Mouse (Mus musculus): Measurements from ENCODE around the gene Nat8f7. TPM values are rescaled to one million over a fixed set of nuclear protein-coding genes. Genes with fewer than 3 reads are reported as not detected.
"Not testable (repeated sequence)": the region's sequence is repeated elsewhere in the genome, so short reads cannot be mapped to it uniquely, and the experiment has no call there.

The Nat8f7 gene
- total RNA-seq (2021) = under 1 TPM; 0.67 to 0.75 TPM
- long read RNA-seq, experiment 1, partial matches to known transcripts = 0 of 2 reads
- long read RNA-seq, experiment 1, other reads (novel, unspliced or antisense) = 1 of 2 reads
- long read RNA-seq, experiment 2 = 0 reads

DNA sequence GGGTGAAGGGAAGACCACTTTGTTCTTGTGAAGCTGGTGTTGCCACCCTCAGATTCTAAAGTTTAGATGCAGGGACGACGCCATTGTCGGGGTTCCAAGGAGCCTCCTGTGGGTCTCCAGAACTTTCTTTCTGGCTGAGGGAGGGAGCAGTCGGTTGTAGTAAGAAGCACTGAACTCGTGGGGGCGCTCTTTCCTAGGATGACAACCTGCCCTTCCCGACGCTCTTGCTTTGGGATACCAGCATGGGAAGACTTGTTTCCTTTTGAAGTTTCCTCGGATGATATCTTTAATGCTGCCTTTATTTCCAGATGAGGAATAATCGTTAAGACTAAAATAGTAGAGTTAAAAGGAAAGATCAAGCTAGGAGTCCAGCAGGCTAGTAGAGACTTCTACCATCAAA lies at the start of gene Nat8f7:
Gene Nat8f7, minus strand, starts transcription at position 101 of the 400 bp plus-strand sequence.
- not testable (repeated sequence) for DNase-seq

DNA sequence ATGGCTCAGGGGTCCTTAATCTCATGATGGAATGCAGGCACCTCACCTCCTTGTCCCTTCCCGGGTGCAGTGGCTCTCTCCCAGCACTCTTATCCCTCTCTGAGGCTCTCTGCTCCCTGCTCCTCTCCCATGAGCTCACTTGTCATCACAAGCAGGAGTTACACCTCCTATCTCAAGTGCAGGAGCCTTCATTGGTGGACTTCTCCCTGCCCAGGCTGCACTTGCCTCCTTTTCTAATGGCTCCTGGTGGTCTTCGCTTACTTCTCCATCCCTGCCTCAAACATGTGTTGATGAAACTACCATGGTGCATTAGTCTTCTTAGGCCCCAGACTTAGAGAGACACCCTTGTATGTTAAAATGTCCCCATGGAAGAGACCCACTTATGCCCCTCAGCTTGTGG lies 49.7 kb upstream of the Nat8f7 start:
- DNase-seq = not testable (repeated sequence)

DNA sequence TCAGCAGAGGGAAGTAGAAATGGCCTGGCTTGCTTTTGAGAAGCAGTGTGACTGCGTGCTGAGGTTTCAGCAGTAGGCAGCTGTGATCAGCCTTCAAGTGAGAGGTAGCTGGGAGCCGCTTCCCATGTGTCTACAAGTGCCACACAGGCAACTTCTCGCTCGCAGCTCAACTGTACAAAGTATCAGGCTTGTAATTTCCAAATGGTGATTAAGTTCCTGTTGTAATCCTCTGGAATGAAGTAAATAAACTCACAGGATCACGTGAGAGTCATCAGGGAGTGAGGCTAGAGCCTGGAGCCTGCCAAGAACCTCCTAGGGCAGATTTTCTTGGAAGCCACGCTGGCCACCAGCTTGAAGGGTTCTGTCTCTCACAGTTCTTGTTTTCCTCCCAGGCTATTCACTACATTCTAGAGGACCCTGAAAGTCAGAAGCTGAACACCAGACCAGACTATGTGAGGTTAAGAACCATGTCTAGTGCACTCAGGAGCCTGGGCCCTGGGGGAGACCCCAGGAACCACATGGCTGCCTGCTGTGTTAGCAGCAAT lies 42.8 kb upstream of the Nat8f7 start:
- DNase-seq = not testable (repeated sequence)

DNA sequence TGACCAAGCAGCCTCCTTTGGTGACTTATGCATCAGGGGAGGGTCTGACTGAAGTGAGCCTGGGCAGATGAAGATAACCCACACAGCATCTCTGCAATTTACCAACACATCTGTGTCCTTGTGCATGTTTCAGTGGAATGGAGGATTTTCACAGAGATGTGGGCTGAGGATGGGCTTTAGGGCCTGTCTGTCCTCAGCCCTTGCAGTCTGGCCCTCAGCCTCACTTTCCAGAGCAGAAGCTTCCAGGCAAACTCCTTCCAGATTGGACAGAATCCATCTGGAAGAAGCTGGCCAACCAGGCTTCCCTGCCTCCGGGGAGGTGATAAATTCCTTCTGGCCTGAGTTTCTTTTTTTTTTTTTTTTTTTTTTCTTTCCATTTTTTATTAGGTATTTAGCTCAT lies 3.4 kb downstream of the Nat8f7 start:
- DNase-seq = not testable (repeated sequence)

DNA sequence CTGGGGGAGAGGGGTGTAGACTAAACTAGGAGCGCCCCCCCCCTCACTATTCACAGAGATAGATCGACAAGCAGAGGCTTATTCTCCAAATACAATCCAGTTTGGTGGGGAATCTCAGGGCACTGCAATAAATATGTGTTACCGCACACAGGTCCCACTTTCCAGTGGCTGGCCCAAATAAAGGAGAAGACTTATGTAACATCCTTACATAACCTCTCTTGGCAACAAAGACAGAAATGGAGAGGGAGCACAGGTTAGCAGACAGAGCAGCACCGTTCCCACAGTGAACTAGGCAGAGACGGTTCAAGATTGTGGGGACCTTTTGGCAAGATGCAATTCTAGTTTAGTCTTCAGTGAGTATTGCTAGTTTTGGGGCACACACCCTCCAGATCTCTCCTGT lies 3.8 kb downstream of the Nat8f7 start:
- DNase-seq = not testable (repeated sequence)

DNA sequence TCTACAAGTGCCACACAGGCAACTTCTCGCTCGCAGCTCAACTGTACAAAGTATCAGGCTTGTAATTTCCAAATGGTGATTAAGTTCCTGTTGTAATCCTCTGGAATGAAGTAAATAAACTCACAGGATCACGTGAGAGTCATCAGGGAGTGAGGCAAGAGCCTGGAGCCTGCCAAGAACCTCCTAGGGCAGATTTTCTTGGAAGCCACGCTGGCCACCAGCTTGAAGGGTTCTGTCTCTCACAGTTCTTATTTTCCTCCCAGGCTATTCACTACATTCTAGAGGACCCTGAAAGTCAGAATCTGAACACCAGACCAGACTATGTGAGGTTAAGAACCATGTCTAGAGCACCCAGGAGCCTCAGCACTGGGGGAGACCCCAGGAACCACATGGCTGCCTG lies 11.1 kb downstream of the Nat8f7 start:
- peak; percentile 64 for DNase-seq

Small RNA genes lying within 50 kb of the gene (microRNA-seq; reads per million reads assigned to microRNA genes)
- not detected for gene Gm27317

Other genes with a start within 250 kb of the Nat8f7 start
- gene Fbxo41, start 210.2 kb downstream of the Nat8f7 start, total RNA-seq (2021) = 1 to 10 TPM in 1 of 2 experiments, under 1 TPM in 1; 0.60 to 1.4 TPM
- gene Egr4, start 199.6 kb downstream of the Nat8f7 start, total RNA-seq (2021) = under 1 TPM in 1 of 2 experiments, not detected in 1; 0.21 TPM
- 1 to 10 TPM; 4.4 to 9.4 TPM for gene Alms1, start 125.7 kb downstream of the Nat8f7 start, total RNA-seq (2021)
- not detected for gene Nat8f3, start 52.5 kb upstream of the Nat8f7 start, total RNA-seq (2021)
- under 1 TPM; 0.21 to 0.33 TPM for gene Nat8f6, start 107.7 kb upstream of the Nat8f7 start, total RNA-seq (2021)
- gene Nat8f5, start 107.8 kb upstream of the Nat8f7 start, total RNA-seq (2021) = under 1 TPM; 0.27 to 0.91 TPM
- gene Nat8, start 118.9 kb upstream of the Nat8f7 start, total RNA-seq (2021) = 1 to 10 TPM in 1 of 2 experiments, under 1 TPM in 1; 0.90 to 1.1 TPM
- gene Nat8f2, start 156.0 kb upstream of the Nat8f7 start, total RNA-seq (2021) = under 1 TPM; 0.63 to 0.88 TPM
- 1 to 10 TPM; 6.1 to 9.9 TPM for gene Nat8f4, start 191.7 kb upstream of the Nat8f7 start, total RNA-seq (2021)
- 10 to 100 TPM; 36.5 to 48.1 TPM for gene Tprkb, start 198.7 kb upstream of the Nat8f7 start, total RNA-seq (2021)
- gene Nat8f1, start 202.5 kb upstream of the Nat8f7 start, total RNA-seq (2021) = 10 to 100 TPM; 21.7 to 24.6 TPM
- 10 to 100 TPM; 83.7 to 91.8 TPM for gene Dusp11, start 248.5 kb upstream of the Nat8f7 start, total RNA-seq (2021)

Data from adrenal gland, postnatal 10 days (tissue).